Mouse (Mus musculus) heart, postnatal 0 days (tissue): ENCODE measurements around the gene Wdr4.

ENCODE experiments used
- CTCF ChIP-seq: IDR thresholded peaks from 2 replicates; pipeline ENCODE4 v1.5.1; 2016; ENCODE audit warnings: antibody characterized with exemption, control low read depth, low read depth
- EP300 ChIP-seq: IDR thresholded peaks from 2 replicates; pipeline ENCODE4 v1.6.1; 2016; ENCODE audit warnings: antibody characterized with exemption, low read depth

DNA sequence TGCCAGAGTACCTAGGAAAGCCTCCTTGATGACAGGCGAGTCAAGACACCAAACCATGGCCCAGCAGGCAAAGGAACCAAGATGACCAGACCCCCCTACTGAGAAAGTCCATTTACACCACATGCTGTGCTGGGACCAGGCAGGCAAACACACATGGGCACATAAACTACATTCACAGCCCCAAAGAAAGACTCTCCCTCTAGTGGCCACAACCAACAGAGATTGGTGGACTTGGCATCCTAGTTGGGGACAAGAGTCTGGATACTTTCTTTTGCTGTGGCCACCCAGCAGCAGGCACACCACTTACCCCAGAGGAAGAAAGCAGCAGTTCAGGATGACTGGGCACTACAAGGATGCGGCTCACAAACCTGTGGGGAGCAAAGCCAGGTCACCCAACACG, 18.9 kb downstream of the Wdr4 start:
- TF ChIP-seq CTCF (no peak), EP300 (no peak)
